In the genomic region with DNA sequence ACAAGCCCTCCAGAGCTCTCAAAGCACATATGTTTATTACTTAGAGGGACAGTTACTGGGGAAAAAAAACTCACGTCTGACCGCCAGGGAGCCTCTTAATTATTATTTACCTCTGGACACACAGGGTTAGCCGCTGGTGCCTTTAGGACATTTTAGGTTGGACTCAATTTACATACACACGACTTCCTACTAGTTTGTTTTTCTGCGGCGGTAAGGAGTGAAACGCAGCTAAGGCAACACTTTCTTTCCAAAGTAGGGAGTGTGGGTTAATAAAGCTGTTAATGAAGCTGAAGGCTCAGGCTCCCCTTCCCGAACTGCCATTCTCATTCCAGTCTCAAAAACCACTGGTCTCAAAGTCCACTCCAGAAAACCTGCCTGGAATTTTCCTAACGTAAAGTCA, we compare ENCODE assay signal across 8 mouse cellular contexts.
DNase-seq lines count a peak whose midpoint lies in the region; ATAC-seq and TF ChIP-seq lines count a peak whose summit lies in the region.

No protein-coding gene starts in this region.

- peak overlapping the region; percentile 60 for H3ac ChIP-seq in C2C12 (ENCODE audit: control insufficient read depth, insufficient read length, low read depth)

- WGBS in forebrain, embryonic 16.5 days, result 2% methylated on average over 9 of the region's 9 CpGs
- 5% methylated on average over 9 of the region's 9 CpGs for WGBS in liver, embryonic 14.5 days (ENCODE audit: insufficient replicate concordance)

- H3K9ac ChIP-seq in forebrain, embryonic 16.5 days (replicated peaks; ENCODE audit: low read depth, low read length), result peak overlapping the region; percentile 50
- peak overlapping the region; percentile 24 for H3K9ac ChIP-seq in liver, embryonic 14.5 days (replicated peaks)

- no peaks in the 10 kb centered on the region for H3K27me3 ChIP-seq in C2C12 (ENCODE audit: control insufficient read depth, insufficient read depth, insufficient read length)
- no peaks in the 10 kb centered on the region for H3K27me3 ChIP-seq in forebrain, embryonic 16.5 days (replicated peaks; ENCODE audit: control insufficient read depth, insufficient read depth, low read length)
- H3K27me3 ChIP-seq in liver, embryonic 14.5 days (ENCODE audit: control insufficient read depth, insufficient read depth, low read length), result peaks cover 4% of the 10 kb centered on the region

- TF ChIP-seq CTCF in C2C12 (IDR thresholded peaks at IDR 0.05; ENCODE audit: control insufficient read depth, insufficient read depth, insufficient read length), result no peak
- no peak for TF ChIP-seq CTCF in liver, embryonic 14.5 days (IDR thresholded peaks at IDR 0.05; ENCODE audit: low read depth)

- H3K36me3 ChIP-seq in C2C12 (ENCODE audit: control insufficient read depth, insufficient read depth), result peaks cover 27% of the 10 kb centered on the region
- no peaks in the 10 kb centered on the region for H3K36me3 ChIP-seq in forebrain, embryonic 16.5 days (ENCODE audit: control insufficient read depth, insufficient read depth)
- H3K36me3 ChIP-seq in liver, embryonic 14.5 days (replicated peaks; ENCODE audit: control insufficient read depth, insufficient read depth, low read depth), result no peaks in the 10 kb centered on the region

- ATAC-seq in frontal cortex, adult (ENCODE audit: low TSS enrichment), result 0 out of 2 replicates have a peak, but pooled peaks have one; percentile 3
- ATAC-seq in forebrain, embryonic 16.5 days, result no peak
- no peak for ATAC-seq in liver, embryonic 14.5 days (ENCODE audit: insufficient read depth)

- peak overlapping the region; percentile 16; the same call in 1 of the 2 replicates for H3K27ac ChIP-seq in forebrain, embryonic 16.5 days (ENCODE audit: low read length)
- H3K27ac ChIP-seq in liver, embryonic 14.5 days, result peak overlapping the region; percentile 37

- DNase-seq in frontal cortex, postnatal 14 days (ENCODE audit: low spot score in 2 of 2), result no peak
- DNase-seq in liver, embryonic 14.5 days (ENCODE audit: low read depth in 3 of 3, low spot score in 3 of 3), result no peak
- no peak for DNase-seq in cerebellum, adult 9-11 months
- no peak for DNase-seq in yolk sac, embryonic 10.5 days (ENCODE audit: low spot score)
- no peak for DNase-seq in layer of hippocampus, adult 9-10 months (ENCODE audit: low spot score)

- no peak for TF ChIP-seq EP300 in liver, embryonic 14.5 days (IDR thresholded peaks at IDR 0.05; ENCODE audit: low read depth)

- peaks cover 23% of the 10 kb centered on the region for H3K4me1 ChIP-seq in forebrain, embryonic 16.5 days (replicated peaks; ENCODE audit: control insufficient read depth, insufficient read depth, low read length)
- H3K4me1 ChIP-seq in liver, embryonic 14.5 days (replicated peaks; ENCODE audit: control insufficient read depth in 2 of 2, insufficient read depth in 2 of 2, low read length in 1 of 2), result peaks cover 0 to 10% of the 10 kb centered on the region in 2 experiments; a peak in 2 of 4 replicates

- peaks cover 24% of the 10 kb centered on the region for H3K79me2 ChIP-seq in C2C12 (ENCODE audit: control insufficient read depth, insufficient read depth)

- H3K9me3 ChIP-seq in forebrain, embryonic 16.5 days (ENCODE audit: control insufficient read depth, low read length), result no peaks in the 10 kb centered on the region; the same call in 1 of the 2 replicates
- no peaks in the 10 kb centered on the region for H3K9me3 ChIP-seq in liver, embryonic 14.5 days (ENCODE audit: control insufficient read depth, low read length)

- peak overlapping the region; percentile 33 for H3K4me3 ChIP-seq in C2C12 (ENCODE audit: insufficient read depth, poor library complexity, severe bottlenecking)
- peak overlapping the region; percentile 41 for H3K4me3 ChIP-seq in forebrain, embryonic 16.5 days (replicated peaks; ENCODE audit: low read length)
- H3K4me3 ChIP-seq in liver, embryonic 14.5 days (ENCODE audit: insufficient read depth in 1 of 2, low read depth in 2 of 2, low read length in 2 of 2), result peak overlapping the region; percentile 42 to 50

- H3K4me2 ChIP-seq in forebrain, embryonic 16.5 days (ENCODE audit: low read length), result peak overlapping the region; percentile 60
- peak overlapping the region; percentile 53 for H3K4me2 ChIP-seq in liver, embryonic 14.5 days (ENCODE audit: low read depth)

- H3K79me3 ChIP-seq in C2C12 (ENCODE audit: low read depth), result peaks cover 19% of the 10 kb centered on the region

TF ChIP-seq in C2C12, 6 proteins besides CTCF, POLR2A, EP300 and RAD21:
- TF ChIP-seq MYOG (IDR thresholded peaks at IDR 0.05; ENCODE audit: control insufficient read depth, extremely low read depth, insufficient read length) (no peak), FOSL1 (IDR thresholded peaks at IDR 0.05; ENCODE audit: insufficient read depth, low read length, poor library complexity, severe bottlenecking) (no peak), CEBPB (IDR thresholded peaks at IDR 0.05; ENCODE audit: low read depth) (no peak), USF1 (IDR thresholded peaks at IDR 0.05; ENCODE audit: low read depth) (no peak), MYOD1 (IDR thresholded peaks at IDR 0.05; ENCODE audit: control insufficient read depth, insufficient read length, low read depth) (no peak), MAX (IDR thresholded peaks at IDR 0.05) (no peak)
TF ChIP-seq in C2C12: peak in this region for 0.
